Mouse (Mus musculus) urinary bladder, adult 2 months (tissue): ENCODE data around the gene Baz2a. TPM values are rescaled to one million over a fixed set of nuclear protein-coding genes. Genes with fewer than 3 reads are reported as not detected.
"Not testable (repeated sequence)": the region's sequence is repeated elsewhere in the genome, so short reads cannot be mapped to it uniquely, and the experiment has no call there.

Source experiments
- DNase-seq: peaks from one replicate; pipeline ENCODE4 v3.0.0; 2022; ENCODE audit warnings: low spot score
- polyA plus RNA-seq: library from polyadenylated mRNA; depleted of rRNA; stranded (reverse); fragments of >200 nt; gene quantifications from 2 replicates; pipeline ENCODE4 v1.2.3, GENCODE M21; 2012

Baz2a gene
- polyA plus RNA-seq, 1 experiment, result 29.1 TPM

GRCm38 (mm10) chr10:128081807-128082476, 9.4 kb upstream of the Baz2a start:
- no peak for DNase-seq

- no peak for DNase-seq
Observed at GRCm38 (mm10) chr10:128082477-128082808, 8.9 kb upstream of the Baz2a start.

GRCm38 (mm10) chr10:128082880-128083421, 8.4 kb upstream of the Baz2a start, which contains the start of gene Atp5b:
Atp5b (plus strand) TSS chr10:128083273.
- peak; percentile 85 for DNase-seq

- no peak for DNase-seq
Observed at GRCm38 (mm10) chr10:128083688-128084087, 7.7 kb upstream of the Baz2a start.

GRCm38 (mm10) chr10:128084160-128084559, 7.2 kb upstream of the Baz2a start:
- DNase-seq, result no peak

GRCm38 (mm10) chr10:128086391-128086790, 5.0 kb upstream of the Baz2a start:
- no peak for DNase-seq

GRCm38 (mm10) chr10:128087216-128087615, 4.2 kb upstream of the Baz2a start:
- DNase-seq, result not testable (repeated sequence)

GRCm38 (mm10) chr10:128088181-128088580, 3.2 kb upstream of the Baz2a start:
- no peak for DNase-seq

- no peak for DNase-seq
Observed at GRCm38 (mm10) chr10:128089842-128090241, 1.5 kb upstream of the Baz2a start.

GRCm38 (mm10) chr10:128090651-128091563, 470 bp upstream of the Baz2a start:
- peak; percentile 54 for DNase-seq

- DNase-seq, result peak; percentile 73
Observed at GRCm38 (mm10) chr10:128092506-128093495, 1.4 kb downstream of the Baz2a start.

- DNase-seq, result no peak
Observed at GRCm38 (mm10) chr10:128093496-128094294, 2.3 kb downstream of the Baz2a start.

GRCm38 (mm10) chr10:128094340-128094968, 3.1 kb downstream of the Baz2a start:
- DNase-seq, result peak; percentile 57

GRCm38 (mm10) chr10:128095003-128095636, 3.7 kb downstream of the Baz2a start:
- no peak for DNase-seq

- no peak for DNase-seq
Observed at GRCm38 (mm10) chr10:128096313-128096692, 4.9 kb downstream of the Baz2a start.

- peak; percentile 65 for DNase-seq
Observed at GRCm38 (mm10) chr10:128096693-128097586, 5.6 kb downstream of the Baz2a start.

- DNase-seq, result no peak
Observed at GRCm38 (mm10) chr10:128097587-128097971, 6.2 kb downstream of the Baz2a start.

GRCm38 (mm10) chr10:128110103-128110761, 18.9 kb downstream of the Baz2a start:
- no peak for DNase-seq
